Comparison of ENCODE assay signal across 9 mouse cellular contexts in the genomic region with DNA sequence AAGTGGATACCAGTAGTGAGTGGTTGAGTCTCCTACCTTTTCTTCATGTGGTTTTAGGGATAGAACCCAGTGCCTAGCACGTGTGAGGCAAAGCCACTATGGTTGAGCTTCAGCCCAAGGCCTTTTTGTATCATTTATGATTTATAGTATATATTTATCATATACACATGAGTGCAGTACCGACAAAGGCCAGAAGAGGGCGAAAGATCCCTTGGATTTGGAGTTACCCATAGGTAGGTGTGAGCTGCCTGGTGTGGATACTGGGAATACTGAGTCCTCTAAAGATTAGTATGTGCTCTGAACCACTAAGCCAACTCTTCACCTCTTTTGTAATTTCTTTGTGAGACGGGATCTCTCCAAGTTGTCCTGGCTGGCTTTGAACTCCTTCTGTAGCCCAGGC.
DNase-seq lines count a peak whose midpoint lies in the region; ATAC-seq and TF ChIP-seq lines count a peak whose summit lies in the region.
"Had no signal": no experiment of that assay in that cellular context is flagged by ENCODE, and none has a peak within 500 bp of the region (broad histone marks: within the 10 kb centered on the region; RNA-seq: fewer than 3 reads in every experiment).

No protein-coding gene starts in this region.

- TF ChIP-seq CTCF in intestine, postnatal 0 days (IDR thresholded peaks at IDR 0.05; ENCODE audit: low read depth), result peak; percentile 44

- H3K9me3 ChIP-seq in intestine, postnatal 0 days (ENCODE audit: control insufficient read depth), result no peaks in the 10 kb centered on the region
- no peaks in the 10 kb centered on the region for H3K9me3 ChIP-seq in intestine, embryonic 15.5 days
- peaks cover 9% of the 10 kb centered on the region; the same call in 1 of the 2 replicates for H3K9me3 ChIP-seq in embryonic facial prominence, embryonic 10.5 days

- no peaks in the 10 kb centered on the region for H3K27me3 ChIP-seq in intestine, postnatal 0 days (replicated peaks; ENCODE audit: control insufficient read depth, insufficient read depth, low read length)
- no peaks in the 10 kb centered on the region for H3K27me3 ChIP-seq in intestine, embryonic 15.5 days (replicated peaks)
- H3K27me3 ChIP-seq in embryonic facial prominence, embryonic 10.5 days (replicated peaks; ENCODE audit: low read depth, poor library complexity, severe bottlenecking), result no peaks in the 10 kb centered on the region
- H3K27me3 ChIP-seq: limb, embryonic 15.5 days had no signal

- DNase-seq in urinary bladder, postnatal 14 days (ENCODE audit: low spot score), result peak; percentile 15
- no peak for DNase-seq in urinary bladder, postnatal 36 days (ENCODE audit: low spot score in 2 of 2)
- DNase-seq in embryonic facial prominence, embryonic 10.5 days (ENCODE audit: low spot score), result peak; percentile 39
- peak; percentile 40 for DNase-seq in mesoderm, embryonic 11.5 days (ENCODE audit: low read depth, low spot score)

- ATAC-seq in intestine, postnatal 0 days, result no peak
- no peak for ATAC-seq in intestine, embryonic 15.5 days
- no peak for ATAC-seq in erythroblast, adult 5-6 weeks (replicated peaks; ENCODE audit: low FRiP score, poor library complexity, severe bottlenecking)
- no peak for ATAC-seq in frontal cortex, adult (ENCODE audit: low TSS enrichment)

- no peaks in the 10 kb centered on the region for H3K4me1 ChIP-seq in intestine, postnatal 0 days (replicated peaks; ENCODE audit: control insufficient read depth, insufficient read depth, low read length)
- no peaks in the 10 kb centered on the region for H3K4me1 ChIP-seq in intestine, embryonic 15.5 days (replicated peaks)
- no peaks in the 10 kb centered on the region for H3K4me1 ChIP-seq in embryonic facial prominence, embryonic 10.5 days
- H3K4me1 ChIP-seq: limb, embryonic 15.5 days had no signal

- no peak overlapping the region for H3K9ac ChIP-seq in intestine, postnatal 0 days (ENCODE audit: low read depth, low read length)
- no peak overlapping the region for H3K9ac ChIP-seq in intestine, embryonic 15.5 days
- H3K9ac ChIP-seq: limb, embryonic 15.5 days had no signal

- H3K4me3 ChIP-seq in intestine, postnatal 0 days (ENCODE audit: low read depth, low read length), result no peak overlapping the region
- H3K4me3 ChIP-seq in intestine, embryonic 15.5 days (replicated peaks), result no peak overlapping the region
- H3K4me3 ChIP-seq in embryonic facial prominence, embryonic 10.5 days, result no peak overlapping the region
- H3K4me3 ChIP-seq: limb, embryonic 15.5 days had no signal

- no peak overlapping the region for H3K4me2 ChIP-seq in intestine, postnatal 0 days (replicated peaks; ENCODE audit: low read depth)
- no peak overlapping the region for H3K4me2 ChIP-seq in intestine, embryonic 15.5 days (replicated peaks)
- H3K4me2 ChIP-seq: limb, embryonic 15.5 days had no signal

- no peak overlapping the region for H3K27ac ChIP-seq in intestine, postnatal 0 days (ENCODE audit: low read depth, low read length)
- H3K27ac ChIP-seq in intestine, embryonic 15.5 days, result no peak overlapping the region
- no peak overlapping the region for H3K27ac ChIP-seq in embryonic facial prominence, embryonic 10.5 days (replicated peaks)
- H3K27ac ChIP-seq: limb, embryonic 15.5 days had no signal

- no peaks in the 10 kb centered on the region for H3K36me3 ChIP-seq in intestine, postnatal 0 days (ENCODE audit: control insufficient read depth, insufficient read depth)
- no peaks in the 10 kb centered on the region for H3K36me3 ChIP-seq in intestine, embryonic 15.5 days
- no peaks in the 10 kb centered on the region for H3K36me3 ChIP-seq in embryonic facial prominence, embryonic 10.5 days (replicated peaks)
- H3K36me3 ChIP-seq: limb, embryonic 15.5 days had no signal

- whole genome bisulfite sequencing in intestine, postnatal 0 days, result 24% methylated on average over 4 of the region's 4 CpGs
- 31% methylated on average over 4 of the region's 4 CpGs for WGBS in intestine, embryonic 15.5 days
- WGBS in embryonic facial prominence, embryonic 10.5 days, result 29% methylated on average over 4 of the region's 4 CpGs

Comparison
In these comparisons a context has a peak if more than half of its experiments do, and no peak if none do; other contexts are left out.
1. DNase-seq: peak in urinary bladder, postnatal 14 days (single experiment), embryonic facial prominence, embryonic 10.5 days (single experiment) and mesoderm, embryonic 11.5 days (single experiment); none in urinary bladder, postnatal 36 days (0 of 2).